Mouse (Mus musculus) lung, postnatal 4 days (tissue): Measurements from ENCODE around the gene Ext2.

ENCODE experiments used
- DNase-seq, 2 experiments: peaks; one replicate each; pipeline ENCODE4 v3.0.0; 2021

The Ext2 gene

DNA sequence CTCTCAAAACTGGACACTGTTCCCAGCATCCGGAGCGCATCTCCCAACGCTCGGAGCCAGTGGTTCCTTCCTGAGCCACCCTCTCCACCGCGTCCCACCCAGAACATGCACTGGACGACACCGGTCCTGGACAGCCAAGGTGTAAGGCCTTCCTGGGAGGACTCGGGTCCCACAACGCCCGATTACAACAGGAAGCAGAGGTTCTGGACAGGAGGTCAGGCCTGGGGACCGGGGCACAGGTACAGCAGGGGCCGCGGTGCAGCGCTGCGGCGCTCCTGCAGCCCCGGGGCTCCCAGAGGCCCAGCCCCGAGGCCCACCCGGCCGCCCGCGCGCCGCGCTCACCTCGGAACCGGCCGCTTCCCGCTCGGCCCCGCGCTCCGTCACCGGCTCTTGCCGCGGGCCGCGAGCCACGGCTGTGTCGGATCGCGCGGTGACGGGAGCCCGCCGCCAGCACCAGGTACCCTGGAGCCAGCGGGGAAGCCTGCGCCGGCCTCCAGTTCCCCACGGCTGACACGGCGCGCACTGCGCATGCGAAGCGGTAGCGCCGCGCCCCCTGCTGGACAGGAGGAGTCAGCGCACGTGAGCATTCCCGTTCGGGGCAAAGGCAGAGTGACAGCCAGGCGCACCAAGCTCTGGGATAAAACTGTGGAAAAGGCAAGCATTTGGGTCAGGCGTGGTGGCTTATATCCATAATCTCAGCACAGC, at the start of gene Ext2:
Ext2 (minus strand) TSS at position 524 of the 705 bp plus-strand sequence.
- peak; percentile 91 to 94 for DNase-seq

- DNase-seq: no peak
These were observed 49.1 kb upstream of the Ext2 start for GRCm38 (mm10) chr2:93871411-93871925.

GRCm38 (mm10) chr2:93870842-93871241, 48.5 kb upstream of the Ext2 start:
- peak; percentile 63 to 83 for DNase-seq

DNA sequence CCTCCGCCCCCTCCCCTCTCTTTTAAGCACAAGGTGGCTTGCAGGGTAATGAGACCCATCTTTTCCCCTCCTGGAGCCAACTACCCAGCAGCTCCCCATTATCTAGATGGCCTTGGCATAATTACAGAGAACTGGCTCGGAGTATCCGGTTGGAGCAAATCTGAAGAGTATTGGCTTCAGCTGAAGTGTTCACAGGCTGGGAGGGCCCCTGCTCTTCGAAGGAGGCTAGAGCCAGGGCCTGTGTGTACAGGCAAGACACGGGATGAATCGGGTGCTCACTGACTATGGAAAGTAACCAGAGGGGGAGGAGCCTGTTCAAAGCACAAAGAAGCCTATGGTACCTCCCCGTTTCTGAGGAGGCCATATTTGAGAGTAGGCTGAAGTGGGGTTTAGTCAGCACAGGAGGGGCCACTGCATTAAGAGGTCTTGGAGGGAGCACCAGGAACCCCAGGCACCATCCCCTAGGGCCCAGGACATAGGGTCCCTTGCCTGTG, 46.8 kb upstream of the Ext2 start, which contains the start of gene Accsl:
Accsl (minus strand) TSS at position 51 of the 494 bp plus-strand sequence.
- DNase-seq: no peak

- no peak for DNase-seq
These were observed 46.2 kb upstream of the Ext2 start for GRCm38 (mm10) chr2:93868566-93868965.

- no peak for DNase-seq
These were observed 40.9 kb upstream of the Ext2 start for GRCm38 (mm10) chr2:93863229-93863628.

GRCm38 (mm10) chr2:93858845-93859244, 36.5 kb upstream of the Ext2 start:
- no peak for DNase-seq

GRCm38 (mm10) chr2:93851303-93851702, 28.9 kb upstream of the Ext2 start:
- DNase-seq: no peak

DNA sequence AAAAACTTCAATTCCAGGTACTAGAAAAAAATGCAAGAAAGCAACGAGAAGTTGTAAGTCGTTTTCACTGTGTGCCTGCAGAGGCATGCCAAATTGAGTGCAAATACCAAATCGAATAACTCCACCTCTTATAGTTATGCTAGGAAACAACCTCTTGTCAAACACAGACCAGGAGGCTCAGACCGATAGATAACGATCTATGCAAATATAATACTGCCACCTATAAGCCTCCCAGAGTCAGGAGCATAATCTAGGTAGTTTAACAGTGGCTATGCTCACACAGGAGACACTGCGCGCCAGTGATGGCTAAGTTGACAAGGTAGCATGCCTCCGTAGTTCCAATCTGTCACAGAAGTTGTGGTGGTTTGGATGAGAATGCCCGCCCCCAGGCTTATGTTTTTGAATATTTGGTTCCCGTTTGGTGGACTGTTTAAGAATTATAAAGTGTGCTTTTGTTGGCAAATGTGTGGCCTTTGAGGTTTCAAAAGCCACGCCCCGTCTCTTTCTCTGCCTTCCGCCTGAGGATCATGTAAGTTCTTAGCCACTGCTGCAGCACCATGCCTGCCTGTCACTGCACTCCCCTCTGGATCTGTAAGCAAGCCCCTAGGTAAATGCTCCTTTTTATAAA, 28.1 kb upstream of the Ext2 start:
- no peak for DNase-seq

GRCm38 (mm10) chr2:93849505-93850089, 27.2 kb upstream of the Ext2 start, which contains the start of gene Accs:
Accs (minus strand) TSS chr2:93849943.
- DNase-seq: peak; percentile 87 to 88

GRCm38 (mm10) chr2:93841349-93841748, 19.0 kb upstream of the Ext2 start:
- DNase-seq: no peak

GRCm38 (mm10) chr2:93840109-93840508, 17.7 kb upstream of the Ext2 start:
- DNase-seq: no peak

DNA sequence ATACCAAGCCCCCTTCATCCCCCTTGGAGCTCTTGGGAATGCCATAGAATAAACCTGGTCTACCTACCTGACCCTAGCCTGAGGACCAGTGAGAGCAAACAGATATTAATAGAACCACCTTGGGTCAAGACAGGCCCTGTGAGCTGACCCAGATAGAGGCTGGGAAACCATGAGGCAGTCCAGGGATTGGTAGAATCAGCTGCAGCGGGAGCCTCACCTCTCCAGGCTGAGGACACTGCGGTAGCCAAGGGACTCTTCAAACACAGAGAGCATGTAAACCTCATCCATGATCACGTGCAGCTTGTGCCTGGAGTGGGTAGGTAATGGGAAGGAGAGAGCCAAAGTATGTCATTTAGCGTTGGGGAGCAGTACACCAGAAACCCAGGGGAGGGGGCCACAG, 16.6 kb upstream of the Ext2 start:
- no peak for DNase-seq

GRCm38 (mm10) chr2:93836232-93836785, 13.9 kb upstream of the Ext2 start:
- DNase-seq: no peak

- DNase-seq: no peak
These were observed 13.2 kb upstream of the Ext2 start for GRCm38 (mm10) chr2:93835596-93835995.

- DNase-seq: peak; percentile 64 to 78
These were observed 1.2 kb upstream of the Ext2 start for GRCm38 (mm10) chr2:93823519-93823918.

DNA sequence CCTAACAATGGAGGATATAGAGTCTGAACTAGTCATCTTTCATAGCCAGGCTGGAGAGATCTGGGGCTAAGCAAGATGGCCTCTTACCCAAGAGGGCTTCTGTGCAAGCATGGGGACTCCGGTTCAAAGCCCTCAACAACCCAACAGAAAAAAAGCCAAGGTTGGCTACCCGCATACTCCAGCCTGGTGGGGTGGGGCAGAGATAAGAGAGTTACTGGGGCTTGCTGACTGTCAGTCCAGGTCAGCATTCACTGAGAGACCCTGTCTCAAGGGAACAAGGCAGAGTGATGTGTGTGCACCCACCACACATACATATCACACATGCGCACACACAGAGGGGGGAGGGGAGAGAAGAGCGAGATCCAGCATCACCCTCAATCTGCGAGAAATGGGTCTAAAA, 4.6 kb downstream of the Ext2 start:
- no peak for DNase-seq

- no peak for DNase-seq
These were observed 9.0 kb downstream of the Ext2 start for GRCm38 (mm10) chr2:93813343-93813742.

DNA sequence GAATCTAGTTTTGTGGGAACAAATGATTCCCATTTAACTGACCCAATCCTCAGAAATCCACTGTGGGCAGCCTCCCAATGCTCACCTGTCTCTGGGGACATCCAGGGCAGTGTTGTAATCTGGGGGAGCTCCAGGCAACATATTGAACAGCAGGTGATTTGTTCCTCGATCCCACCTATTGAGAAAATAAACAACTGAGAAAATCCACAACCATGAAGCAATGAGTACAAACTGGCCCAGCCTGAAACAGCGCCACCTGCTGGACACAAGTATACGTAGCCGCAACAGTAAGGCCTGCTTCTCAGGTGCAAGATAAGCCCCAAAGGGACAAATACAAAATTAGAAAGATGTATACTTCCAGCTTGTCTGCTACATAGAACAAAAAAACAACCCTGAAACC, 10.6 kb downstream of the Ext2 start:
- peak in 1 of 2 experiments; percentile 71 for DNase-seq

GRCm38 (mm10) chr2:93809931-93810330, 12.4 kb downstream of the Ext2 start:
- peak; percentile 57 to 63 for DNase-seq

DNA sequence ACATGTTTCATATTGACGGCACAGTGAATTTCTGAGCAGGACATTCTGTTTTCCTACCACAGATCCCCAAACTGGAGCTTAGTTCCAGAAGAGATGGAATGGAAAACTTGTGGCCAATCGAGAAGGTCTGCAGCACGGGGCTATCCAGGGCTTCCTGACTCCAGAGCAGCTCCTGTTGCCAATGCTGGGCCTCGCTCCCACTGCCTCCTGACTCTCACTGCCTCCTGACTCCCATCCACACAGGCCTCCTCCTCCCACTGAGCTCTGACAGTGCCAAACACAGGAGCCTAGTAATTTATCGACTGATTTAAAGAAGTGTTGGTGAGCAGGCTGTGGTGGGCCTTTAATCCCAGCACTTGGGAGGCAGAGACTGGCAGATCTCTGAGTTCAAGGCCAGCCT, 14.3 kb downstream of the Ext2 start:
- no peak for DNase-seq

- no peak for DNase-seq
These were observed 14.9 kb downstream of the Ext2 start for GRCm38 (mm10) chr2:93807440-93807839.

GRCm38 (mm10) chr2:93806487-93807201, 15.7 kb downstream of the Ext2 start:
- DNase-seq: no peak
